Comparison of ENCODE assay signal across 16 mouse cellular contexts in genomic region chr11:35991846-35992245, GRCm38 (mm10). TPM values are rescaled to one million over a fixed set of nuclear protein-coding genes. Genes with fewer than 3 reads are reported as not detected.
DNase-seq lines count a peak whose midpoint lies in the region; ATAC-seq lines count a peak whose summit lies in the region.
"Had no signal": no experiment of that assay in that cellular context is flagged by ENCODE, and none has a peak within 500 bp of the region (broad histone marks: within the 10 kb centered on the region; RNA-seq: fewer than 3 reads in every experiment).

No protein-coding gene starts in this region.

- H3K9me3 ChIP-seq in hindbrain, embryonic 14.5 days (ENCODE audit: control insufficient read depth, low read length), result no peaks in the 10 kb centered on the region

- WGBS in hindbrain, embryonic 14.5 days, result 72% methylated on average over 2 of the region's 2 CpGs

- H3K4me3 ChIP-seq in hindbrain, embryonic 14.5 days (replicated peaks; ENCODE audit: low read length), result no peak overlapping the region

- no peak overlapping the region for H3K4me2 ChIP-seq in hindbrain, embryonic 14.5 days (replicated peaks)
- H3K4me2 ChIP-seq: heart, embryonic 11.5 days; midbrain, embryonic 11.5 days had no signal

- H3K9ac ChIP-seq in hindbrain, embryonic 14.5 days, result no peak overlapping the region

- intact Hi-C loops in left cerebral cortex, postnatal 10 days (cut with DNase I), result no loop called here
- intact Hi-C loops in gastrocnemius, postnatal 36 days (cut with DNase I), result loop anchor here (10.0 kb wide), 1 partner anchor 1147 kb away; no protein-coding TSS in a partner anchor

- H3K27ac ChIP-seq in hindbrain, embryonic 14.5 days, result no peak overlapping the region
- H3K27ac ChIP-seq: hindbrain, postnatal 0 days had no signal

- H3K27me3 ChIP-seq in hindbrain, embryonic 14.5 days (ENCODE audit: control insufficient read depth, insufficient read depth, low read length), result no peaks in the 10 kb centered on the region

- DNase-seq in cerebellum, postnatal 10 days, result peak; percentile 40 to 63
- DNase-seq in cerebellum, adult 11-12 months, result no peak
- DNase-seq in left cerebral cortex, adult 18-20 months (ENCODE audit: low spot score in 2 of 2), result peak; percentile 64
- DNase-seq in left cerebral cortex, postnatal 10 days (ENCODE audit: extremely low spot score in 1 of 2, low spot score in 2 of 2), result no peak
- DNase-seq in layer of hippocampus, postnatal 25 days (ENCODE audit: extremely low spot score in 1 of 2, low spot score in 1 of 2), result peak; percentile 58 to 69
- peak; percentile 82 for DNase-seq in right cerebral cortex, postnatal 25 days
- DNase-seq in gastrocnemius, postnatal 36 days, result no peak
- no peak for DNase-seq in hindbrain, embryonic 14.5 days (ENCODE audit: low spot score)
- DNase-seq: adrenal gland, adult 8-10 months; cerebellum, adult 9-11 months; gastrocnemius, postnatal 25 days; kidney, adult 2 months; kidney, postnatal 4 days had no signal

- H3K36me3 ChIP-seq in hindbrain, embryonic 14.5 days (replicated peaks; ENCODE audit: control insufficient read depth, insufficient read depth), result no peaks in the 10 kb centered on the region

- no peak for ATAC-seq in hindbrain, embryonic 14.5 days (ENCODE audit: low FRiP score)
- ATAC-seq: hindbrain, postnatal 0 days had no signal

- H3K4me1 ChIP-seq in hindbrain, embryonic 14.5 days (replicated peaks; ENCODE audit: control insufficient read depth, insufficient read depth, low read length), result no peaks in the 10 kb centered on the region

RNA-seq across cellular contexts. Expression of gene Wwc1, which starts 11.5 kb away (rescaled TPM):
- total RNA-seq in left cerebral cortex, adult 18-20 months (2021), result 100 to 1,000 TPM; 118 to 119 TPM
- 100 to 1,000 TPM; 127 to 158 TPM for total RNA-seq in left cerebral cortex, postnatal 10 days (2021)
- 100 to 1,000 TPM; 101 to 122 TPM for total RNA-seq in layer of hippocampus, postnatal 25 days (2021)
- total RNA-seq in gastrocnemius, postnatal 36 days (2021), result under 1 TPM in 1 of 2 experiments, not detected in 1; 0.31 TPM
- 9.3 and 10.1 TPM in 2 replicates for polyA plus RNA-seq in hindbrain, embryonic 14.5 days (2014; fragmentation: Nextera tagmentation; extraction: Ambion mirVana)

Comparison
In these comparisons a context has a peak if more than half of its experiments do, and no peak if none do; other contexts are left out.
1. DNase-seq: peak in cerebellum, postnatal 10 days (2 of 2), left cerebral cortex, adult 18-20 months (2 of 2), layer of hippocampus, postnatal 25 days (2 of 2) and right cerebral cortex, postnatal 25 days (single experiment); none in cerebellum, adult 11-12 months (single experiment), left cerebral cortex, postnatal 10 days (0 of 2), gastrocnemius, postnatal 36 days (0 of 2) and hindbrain, embryonic 14.5 days (single experiment).
2. RNA of gene Wwc1, which starts 11.5 kb away (total RNA-seq): 127 to 158 TPM in left cerebral cortex, postnatal 10 days, 101 to 122 TPM in layer of hippocampus, postnatal 25 days and 118 to 119 TPM in left cerebral cortex, adult 18-20 months; 0.31 TPM in gastrocnemius, postnatal 36 days; every median in the first group is over 10 times any median in the second.